Mouse (Mus musculus) heart, postnatal 36 days (tissue): ENCODE data around the gene 1700011L22Rik. TPM values are rescaled to one million over a fixed set of nuclear protein-coding genes. Genes with fewer than 3 reads are reported as not detected.
A peak's percentile ranks its signal among the peaks of the same experiment; 100 is the strongest.

Source experiments
- DNase-seq, 2 experiments: peaks; one replicate each; pipeline ENCODE4 v3.0.0; 2021 to 2022
- intact Hi-C: fragments of 180-260 bp; cut with DNase I; formaldehyde crosslinking; loops from one replicate; pipeline ENCODE4 v1.15.1; 2025
- total RNA-seq, 2 experiments: library from RNA; stranded (reverse); gene quantifications; 2 replicates each; pipeline ENCODE4 v1.2.3; 2021

The 1700011L22Rik gene
- total RNA-seq, 2 experiments from 2014 or later = not detected

DNA sequence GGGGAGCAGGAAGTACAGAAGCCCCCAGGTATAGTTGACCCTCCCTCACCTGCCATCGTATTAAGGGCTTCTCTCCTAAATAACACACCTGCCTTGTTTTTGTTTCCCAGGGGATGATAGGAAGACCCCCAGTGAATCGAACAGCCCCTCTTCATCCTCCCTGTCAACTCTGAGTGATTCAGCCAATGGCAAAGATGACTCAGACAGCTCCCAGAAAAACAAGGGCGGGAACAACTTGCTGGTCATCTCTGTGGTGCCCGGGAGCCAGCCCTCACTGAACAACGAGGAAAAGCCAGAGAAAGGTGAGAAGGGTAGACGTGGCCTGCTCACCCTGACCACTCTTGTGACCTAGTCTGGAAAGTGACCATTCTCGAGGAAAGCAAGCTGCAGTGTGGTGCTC, 62.9 kb downstream of the 1700011L22Rik start:
- intact Hi-C loops = no loop called here
- no peak for DNase-seq

DNA sequence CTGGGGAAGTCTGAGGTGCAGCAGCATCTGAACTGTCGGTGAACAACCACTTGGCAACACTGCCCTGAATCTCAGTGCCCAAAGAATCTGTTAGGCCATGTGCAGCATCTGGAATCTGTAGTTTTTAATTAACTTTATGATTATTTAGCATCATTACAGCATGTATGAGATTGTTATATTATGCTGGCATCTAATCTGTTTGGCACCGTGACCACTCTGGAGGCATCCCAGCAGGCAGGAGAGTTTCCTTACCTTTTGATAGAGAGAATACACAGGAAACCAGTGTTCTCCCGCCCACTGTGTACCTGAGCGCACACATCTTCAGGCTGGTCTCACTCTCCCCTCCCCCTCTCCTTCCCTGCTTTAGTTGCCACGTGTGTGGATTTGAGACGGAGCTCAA, 68.7 kb downstream of the 1700011L22Rik start:
- intact Hi-C loops = no loop called here
- no peak for DNase-seq

DNA sequence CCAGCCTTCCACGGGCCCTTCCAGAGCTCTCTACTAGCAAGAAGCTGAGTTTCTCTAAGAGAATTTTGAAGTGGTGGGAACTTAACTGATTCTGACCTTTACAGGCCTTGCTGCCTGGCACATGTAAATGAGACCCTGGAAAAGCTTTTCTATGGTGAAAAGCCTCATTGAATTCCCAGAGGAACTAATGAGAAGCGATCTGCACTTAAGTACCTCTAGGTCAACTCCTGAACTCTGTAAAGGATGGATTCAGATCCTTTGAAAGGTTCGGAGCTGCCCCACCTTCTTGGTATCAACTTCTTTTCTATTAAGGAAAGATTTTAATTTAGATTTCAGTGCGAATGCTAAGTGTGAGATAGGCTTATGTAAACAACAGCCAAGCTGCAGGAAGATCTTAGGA, 72.4 kb downstream of the 1700011L22Rik start:
- DNase-seq = no peak
- intact Hi-C loops = no loop called here

DNA sequence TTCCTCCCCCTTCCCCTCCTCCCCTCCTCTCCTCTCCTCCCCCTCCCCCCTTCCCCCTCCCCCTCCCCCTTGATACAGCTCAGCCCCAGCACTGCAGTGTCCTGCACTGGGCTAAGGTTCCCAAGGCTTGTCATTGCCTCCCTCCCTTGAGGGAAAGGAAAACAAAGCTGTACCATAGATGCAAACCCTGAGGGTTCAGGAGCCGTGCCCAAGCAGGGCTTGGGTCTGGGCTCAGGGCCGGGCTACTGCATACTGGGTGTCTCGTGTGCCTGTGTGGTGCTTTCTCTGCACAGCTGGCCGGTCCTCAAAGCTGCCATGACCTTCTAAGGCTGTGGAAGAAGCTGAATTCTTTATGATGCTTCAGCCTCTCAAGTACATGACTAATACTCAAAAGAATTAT, 74.8 kb downstream of the 1700011L22Rik start:
- DNase-seq = no peak
- intact Hi-C loops = no loop called here

DNA sequence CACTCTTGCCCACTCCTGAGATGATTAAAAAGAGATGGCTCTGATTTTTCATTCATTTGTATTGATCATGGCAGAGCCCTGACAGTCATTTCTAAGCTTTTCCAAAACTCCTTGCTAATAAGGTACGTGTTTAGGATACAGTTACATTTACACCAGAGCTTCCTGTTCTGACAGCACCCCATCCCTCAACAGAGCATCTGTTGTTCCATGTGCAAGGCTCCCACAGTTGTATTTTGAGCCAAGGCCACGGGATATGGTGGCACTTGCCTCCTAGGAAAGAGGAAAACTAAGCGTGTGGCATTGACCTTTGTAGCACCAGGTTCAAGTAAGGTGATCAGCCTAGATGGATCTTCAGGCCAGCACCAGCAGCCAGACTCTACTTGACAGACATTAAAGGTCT, 83.1 kb downstream of the 1700011L22Rik start:
- DNase-seq = no peak
- intact Hi-C loops = no loop called here

DNA sequence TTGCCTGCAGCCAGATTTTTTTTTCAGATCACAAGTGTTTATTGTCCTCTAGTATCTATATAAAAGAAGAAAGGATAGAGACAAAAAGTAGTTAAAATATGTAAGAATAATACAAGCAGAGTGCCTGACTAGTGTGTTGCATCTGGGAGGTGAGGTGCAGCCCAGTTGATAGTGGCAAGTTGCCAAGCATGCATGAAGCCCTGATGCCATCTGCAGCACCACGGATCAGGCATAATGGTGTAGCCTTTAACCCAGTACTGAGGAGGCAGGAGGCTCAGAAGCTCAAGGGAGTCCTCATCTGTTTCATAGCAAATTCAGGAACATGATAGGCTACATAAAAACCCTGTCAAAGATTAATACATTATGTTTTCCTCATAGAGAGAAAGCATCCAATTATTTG, 84.0 kb downstream of the 1700011L22Rik start:
- intact Hi-C loops = loop anchor here (5.0 kb wide), 2 partner anchors 82 to 137 kb away; partner anchors contain the start of gene Zfp827
- DNase-seq = no peak

DNA sequence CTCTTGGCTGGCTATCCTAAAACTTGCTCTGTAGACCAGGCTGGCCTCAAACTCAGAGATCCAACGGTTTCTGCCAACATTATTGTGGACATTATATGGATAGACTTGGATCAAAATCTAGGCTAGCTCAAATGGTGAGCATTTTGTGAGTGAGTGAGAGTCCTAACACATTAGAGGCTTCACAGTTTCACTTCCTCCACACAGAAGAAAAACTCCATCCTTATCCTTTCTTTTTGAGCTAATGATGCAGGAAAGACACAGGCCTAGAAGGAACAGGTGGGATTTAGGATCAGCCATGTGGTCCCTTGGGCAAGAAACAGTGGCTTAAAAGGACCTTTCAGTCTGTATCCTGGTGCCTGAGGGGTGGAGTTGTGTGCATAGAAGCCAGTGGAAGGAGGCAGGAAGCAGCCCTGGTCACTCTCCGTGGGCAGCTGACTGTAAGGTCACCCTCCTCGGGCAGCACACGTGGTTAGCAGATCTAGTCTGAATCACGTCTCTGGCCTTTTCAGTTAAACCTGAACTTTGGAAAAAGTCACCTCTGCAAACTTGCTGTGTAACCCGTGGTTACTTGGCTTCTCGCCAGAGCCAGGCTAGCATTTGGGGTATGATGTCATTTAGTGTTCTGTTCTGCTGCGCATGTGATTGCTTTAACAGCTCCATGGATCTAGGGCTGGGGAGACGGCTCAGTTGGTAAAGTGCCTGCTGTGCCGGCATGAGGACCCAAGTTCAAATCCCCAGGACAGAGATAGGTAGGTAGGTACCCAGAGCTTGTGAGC, 85.6 kb downstream of the 1700011L22Rik start:
- intact Hi-C loops = loop anchor here (5.0 kb wide), 2 partner anchors 80 to 135 kb away; partner anchors contain the start of gene Zfp827

DNA sequence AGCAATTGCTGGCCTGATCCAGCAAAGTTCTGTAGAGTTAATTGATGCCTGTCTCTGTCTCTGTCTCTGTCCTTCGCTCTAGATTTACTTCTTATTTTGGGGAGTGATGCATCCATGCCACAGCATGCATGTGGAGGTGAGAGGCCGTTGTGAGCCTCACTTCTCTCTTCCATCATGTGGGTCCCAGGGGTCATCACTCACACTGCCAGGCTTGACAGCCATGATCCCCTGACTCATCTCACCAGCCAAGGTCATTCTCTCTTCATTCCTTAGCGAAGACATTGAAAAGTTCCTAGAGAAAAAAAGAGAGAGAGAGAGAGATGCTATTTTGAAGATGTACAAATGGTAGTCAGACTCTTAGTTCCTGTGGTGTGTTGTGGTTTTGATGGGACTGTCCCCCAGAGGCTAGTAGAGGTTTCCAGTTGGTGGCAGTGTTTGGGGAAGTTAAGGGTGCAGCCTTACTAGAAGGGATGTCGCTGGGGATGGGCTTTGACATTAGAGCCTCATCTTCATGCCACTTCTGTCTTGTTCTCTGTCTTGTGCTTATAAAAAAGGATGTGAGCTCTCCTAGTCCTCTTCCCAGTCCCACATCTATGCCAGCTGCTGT, 87.1 kb downstream of the 1700011L22Rik start:
- no peak for DNase-seq
- intact Hi-C loops = loop anchor here (5.0 kb wide), 2 partner anchors 79 to 134 kb away; partner anchors contain the start of gene Zfp827

More for the DNA sequence above, 85.6 kb downstream of the 1700011L22Rik start:
- peak; percentile 67 to 71 for DNase-seq

Other genes with a start within 250 kb of the 1700011L22Rik start
- gene Zfp827, start 220.1 kb downstream of the 1700011L22Rik start, total RNA-seq = 10 to 100 TPM in 1 of 2 experiments, 1 to 10 TPM in 1; 10.0 to 17.2 TPM
- gene Mmaa, start 46.4 kb upstream of the 1700011L22Rik start, total RNA-seq = 10 to 100 TPM; 36.1 to 42.9 TPM
- gene Smad1, start 150.9 kb upstream of the 1700011L22Rik start, total RNA-seq = 10 to 100 TPM; 16.2 to 18.0 TPM